Mouse (Mus musculus): ENCODE results near the gene Zic1.

The Zic1 gene

DNA sequence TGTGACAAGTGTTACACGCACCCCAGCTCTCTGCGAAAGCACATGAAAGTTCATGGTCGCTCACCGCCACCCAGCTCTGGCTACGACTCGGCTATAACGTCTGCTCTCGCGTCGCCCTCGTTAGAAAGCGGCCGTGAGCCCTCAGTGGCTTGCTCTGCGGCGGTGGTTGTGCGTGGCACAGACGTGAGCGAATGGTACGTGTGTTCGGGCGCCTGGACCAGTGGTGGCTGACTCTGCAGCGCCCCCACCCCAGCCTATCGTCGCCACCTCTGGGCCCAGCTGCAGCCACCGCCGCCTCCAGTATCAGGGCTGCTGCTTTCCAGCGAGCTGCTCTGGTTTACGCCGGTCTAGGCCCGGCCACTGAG is 18.5 kb upstream of the Zic1 start:
- no peak for DNase-seq (ENCODE audit: low spot score)

GRCm38 (mm10) chr9:91383441-91384135 is 18.0 kb upstream of the Zic1 start:
- DNase-seq (ENCODE audit: low spot score): no peak

DNA sequence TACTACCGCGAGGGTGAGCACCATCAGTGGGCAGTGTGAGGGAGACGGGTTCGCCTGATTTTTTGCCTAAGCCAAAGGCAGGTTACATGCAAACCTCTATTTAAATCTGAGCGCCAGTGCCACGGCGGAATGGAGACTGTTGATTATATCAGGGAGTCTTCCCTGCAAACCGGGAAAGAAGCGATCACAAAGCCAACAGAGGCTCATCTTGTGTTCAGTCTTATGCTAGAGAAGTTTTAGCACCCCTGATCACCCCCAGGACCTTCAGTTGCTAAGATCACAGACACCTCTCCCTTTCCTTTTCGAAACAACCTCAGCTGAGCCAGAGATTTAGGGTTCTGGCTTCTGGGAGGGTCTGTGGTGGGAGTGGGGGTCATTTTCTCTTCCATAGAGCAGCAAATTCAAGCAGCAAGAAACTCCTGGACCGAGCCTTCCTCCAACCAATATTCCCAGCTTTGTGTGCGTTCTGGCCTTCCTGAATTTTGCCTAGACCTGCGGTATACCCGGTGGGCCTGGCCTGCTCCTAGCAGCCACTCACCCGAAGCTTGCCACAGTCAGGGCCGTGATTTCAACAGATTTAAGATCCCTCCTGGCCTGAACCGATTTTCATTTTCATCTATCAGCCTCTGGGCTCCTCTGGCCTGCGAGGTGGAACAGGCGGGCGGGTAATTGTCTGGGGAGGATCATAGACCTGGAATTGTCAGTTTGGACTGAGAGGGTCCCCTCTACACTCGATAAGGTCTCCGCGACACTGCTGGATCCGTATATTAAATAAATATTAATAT is 17.1 kb upstream of the Zic1 start:
- DNase-seq (ENCODE audit: low spot score): no peak

DNA sequence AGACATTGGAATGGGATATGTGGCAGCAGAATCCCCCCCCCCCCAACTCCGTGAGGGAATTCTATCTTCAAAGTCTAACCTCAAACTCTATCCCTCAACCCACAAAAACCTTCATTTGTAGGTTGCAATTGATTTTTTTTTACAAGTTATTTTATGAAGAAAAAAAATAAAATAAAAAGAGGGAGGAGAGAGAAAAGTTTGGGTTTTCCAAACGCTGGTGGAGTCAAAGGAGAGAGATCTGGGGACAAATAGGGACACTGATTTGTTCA is 16.4 kb upstream of the Zic1 start:
- no peak for DNase-seq (ENCODE audit: low spot score)

DNA sequence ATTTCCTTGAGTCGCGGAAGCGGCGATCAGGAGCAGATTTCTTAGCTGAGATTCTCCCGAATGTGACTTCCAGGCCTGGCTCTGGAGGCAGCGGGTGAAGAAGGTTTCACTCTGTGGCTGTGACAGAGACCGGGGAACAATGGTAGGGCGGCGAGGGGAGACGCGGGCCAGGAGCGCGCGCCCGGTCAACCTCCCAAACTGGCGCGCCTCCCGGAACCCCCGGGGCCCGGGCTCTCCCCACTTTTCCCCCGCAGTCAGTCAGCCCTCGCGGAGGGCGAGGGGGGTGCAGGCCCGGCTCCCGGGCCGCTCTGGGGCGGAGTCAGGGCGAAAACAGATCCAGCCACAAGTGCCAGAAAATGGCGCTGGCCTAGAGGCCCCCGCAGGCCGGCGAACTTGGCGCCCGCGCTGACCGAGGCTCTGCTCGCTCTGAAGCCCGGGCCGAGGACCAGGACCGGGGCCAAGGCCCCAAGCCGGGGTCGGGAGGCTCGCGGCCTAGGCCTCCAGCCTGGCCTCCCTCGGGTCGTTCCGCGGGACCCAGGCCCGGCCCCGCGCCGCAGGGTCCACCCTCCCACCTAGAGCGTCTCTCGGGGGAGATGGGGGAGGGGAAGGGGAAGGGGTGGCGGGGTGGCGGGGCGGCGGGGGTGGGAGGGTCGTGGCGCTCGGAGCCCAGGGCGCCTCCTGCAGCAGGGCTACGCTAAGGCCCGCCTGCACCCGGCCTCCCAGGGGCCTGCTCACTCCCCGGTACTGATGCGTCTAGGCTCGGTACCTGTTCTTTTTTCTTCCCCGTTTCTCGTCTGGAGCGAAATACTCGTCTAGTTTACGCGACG is 15.9 kb upstream of the Zic1 start:
- DNase-seq (ENCODE audit: low spot score): no peak

- no peak for DNase-seq (ENCODE audit: low spot score)
These were observed 14.9 kb upstream of the Zic1 start for GRCm38 (mm10) chr9:91380458-91380914.

DNA sequence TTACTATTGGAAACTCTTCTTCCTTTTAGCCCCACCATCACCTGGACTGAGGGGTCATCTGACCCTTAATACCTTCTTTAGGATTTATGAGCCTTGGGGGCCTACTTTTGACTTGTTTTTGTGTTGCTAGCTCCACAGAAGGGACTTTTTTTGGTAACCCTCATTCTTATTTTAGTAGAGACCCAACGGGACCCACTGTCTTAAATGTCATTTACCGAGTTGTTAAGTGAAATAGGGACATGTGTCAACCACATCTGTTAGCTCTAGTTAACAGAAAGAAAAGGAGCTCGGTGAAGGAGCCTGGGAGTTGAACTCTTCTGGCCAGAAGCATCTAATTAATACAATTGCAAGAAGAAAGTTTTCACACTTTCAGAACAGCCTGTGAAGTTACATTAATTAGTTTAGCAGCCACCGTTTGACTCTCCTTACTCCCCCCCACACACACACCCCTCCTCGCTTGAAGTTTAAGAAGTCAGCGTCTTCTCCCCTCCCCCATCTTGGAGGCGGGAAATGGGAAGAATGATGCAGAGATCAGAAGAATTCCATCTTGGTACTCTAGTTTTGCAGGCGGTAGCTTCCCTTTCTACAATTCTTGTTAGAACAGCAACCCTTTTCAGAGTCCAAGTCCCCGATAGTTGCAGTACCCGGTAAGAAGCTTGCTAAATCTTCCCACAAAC is 14.3 kb upstream of the Zic1 start:
- no peak for DNase-seq (ENCODE audit: low spot score)

DNA sequence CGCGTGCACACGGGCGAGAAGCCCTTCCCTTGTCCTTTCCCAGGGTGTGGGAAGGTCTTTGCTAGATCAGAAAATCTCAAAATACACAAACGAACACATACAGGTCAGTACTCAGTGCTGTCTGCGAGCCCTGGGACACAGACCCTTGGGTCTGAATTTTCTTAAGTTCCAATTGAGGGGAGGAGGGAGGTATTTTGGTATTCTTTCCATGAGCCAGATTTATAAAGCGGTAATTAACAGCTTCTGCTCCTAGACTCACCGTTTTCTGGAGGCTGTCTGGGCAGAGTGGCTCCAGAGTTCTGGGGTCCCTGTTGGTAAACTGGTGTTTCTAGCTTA is 13.7 kb upstream of the Zic1 start:
- DNase-seq (ENCODE audit: low spot score): no peak

DNA sequence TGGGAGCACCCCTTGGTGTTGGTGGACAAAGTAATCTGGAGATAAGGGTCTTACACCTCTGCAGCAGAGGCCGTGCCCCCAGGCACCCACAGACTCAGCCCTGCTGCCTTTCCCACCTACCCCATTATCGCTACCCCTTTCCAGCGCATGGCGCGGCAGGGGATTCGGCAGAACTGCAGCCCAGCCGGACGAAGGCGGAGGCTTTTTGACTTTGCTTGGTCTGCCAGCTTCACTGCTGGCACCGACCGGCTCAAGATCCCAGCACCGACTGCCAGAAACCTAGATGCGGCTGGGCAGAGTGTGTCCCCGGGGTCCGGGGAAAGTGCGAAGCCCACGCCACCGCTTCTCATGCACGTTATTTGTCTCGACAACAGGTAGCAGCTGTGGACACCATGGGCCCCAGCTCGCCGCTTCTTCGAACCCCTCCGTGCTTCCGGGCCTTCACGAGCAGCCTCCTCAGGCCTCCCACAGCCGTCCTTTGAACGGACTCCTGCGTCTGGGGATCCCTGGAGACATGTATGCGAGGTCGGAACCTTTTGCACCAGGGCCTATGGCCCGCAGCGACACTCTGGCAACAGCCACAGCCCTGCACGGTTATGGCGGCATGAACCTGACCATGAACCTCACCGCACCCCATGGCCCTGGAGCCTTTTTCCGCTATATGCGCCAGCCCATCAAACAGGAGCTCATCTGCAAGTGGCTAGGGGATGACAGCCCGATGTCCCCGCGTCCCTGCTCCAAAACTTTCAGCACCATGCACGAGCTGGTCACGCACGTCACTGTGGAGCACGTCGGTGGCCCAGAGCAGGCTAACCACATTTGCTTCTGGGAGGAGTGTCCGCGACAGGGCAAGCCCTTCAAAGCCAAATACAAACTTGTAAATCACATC is 13.0 kb upstream of the Zic1 start:
- no peak for DNase-seq (ENCODE audit: low spot score)

DNA sequence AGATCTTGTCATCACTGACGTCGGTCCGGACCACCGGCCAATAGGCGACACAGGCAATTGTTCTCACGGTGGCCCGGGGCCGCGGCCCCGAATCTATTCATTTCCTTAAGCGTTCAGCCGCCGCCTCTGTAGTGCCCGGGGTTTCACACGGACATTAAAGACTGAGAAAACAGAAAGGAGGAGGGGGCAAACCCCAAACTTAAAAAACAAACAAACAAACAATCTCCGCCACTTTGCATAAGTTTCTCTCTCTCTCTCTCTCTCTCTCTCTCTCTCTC is 12.2 kb upstream of the Zic1 start:
- DNase-seq (ENCODE audit: low spot score): no peak

DNA sequence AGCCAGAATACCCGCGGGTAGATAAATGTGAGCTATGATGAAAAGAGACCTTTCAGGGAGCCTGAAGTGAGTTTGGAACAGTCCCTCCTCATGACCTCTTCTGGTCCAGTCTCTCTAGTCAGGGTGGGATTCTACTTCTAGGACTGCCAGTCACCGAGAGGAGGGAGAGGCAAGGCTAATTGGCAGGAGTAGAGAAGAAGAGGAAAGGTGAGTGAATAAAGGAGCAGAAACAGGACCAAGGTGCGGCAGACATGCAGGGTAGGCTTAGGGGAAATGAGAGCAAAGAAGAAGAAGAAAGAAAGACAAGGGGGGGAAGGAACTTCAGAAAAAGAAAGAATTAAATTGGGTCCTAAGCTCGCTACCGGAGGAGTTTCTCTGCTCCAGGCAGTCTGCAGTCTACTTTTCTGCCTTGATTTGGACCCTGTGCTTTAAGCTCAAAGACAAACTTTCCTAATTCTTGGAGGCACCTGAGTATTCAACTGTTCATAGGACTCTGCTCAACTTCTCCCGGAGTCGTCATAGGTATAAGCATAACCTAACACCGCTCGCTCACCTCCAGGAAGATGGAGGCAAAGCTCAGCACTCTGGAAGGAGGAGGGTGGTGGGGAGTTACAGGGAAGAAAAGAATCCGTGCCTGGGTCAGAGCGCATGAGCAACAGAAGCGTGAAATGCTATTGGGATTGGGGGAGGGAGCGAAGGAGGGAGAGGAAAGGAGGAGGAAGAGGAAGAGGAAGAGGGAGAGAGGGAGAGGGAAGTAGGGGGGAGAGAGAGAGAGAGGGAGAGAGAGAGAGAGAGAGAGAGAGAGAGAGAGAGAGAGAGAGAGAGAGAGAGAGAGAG is 11.6 kb upstream of the Zic1 start:
- DNase-seq (ENCODE audit: low spot score): no peak

GRCm38 (mm10) chr9:91374665-91375064 is 9.1 kb upstream of the Zic1 start:
- no peak for DNase-seq (ENCODE audit: low spot score)

- no peak for DNase-seq (ENCODE audit: low spot score)
These were observed 8.4 kb upstream of the Zic1 start for GRCm38 (mm10) chr9:91373811-91374575.

DNA sequence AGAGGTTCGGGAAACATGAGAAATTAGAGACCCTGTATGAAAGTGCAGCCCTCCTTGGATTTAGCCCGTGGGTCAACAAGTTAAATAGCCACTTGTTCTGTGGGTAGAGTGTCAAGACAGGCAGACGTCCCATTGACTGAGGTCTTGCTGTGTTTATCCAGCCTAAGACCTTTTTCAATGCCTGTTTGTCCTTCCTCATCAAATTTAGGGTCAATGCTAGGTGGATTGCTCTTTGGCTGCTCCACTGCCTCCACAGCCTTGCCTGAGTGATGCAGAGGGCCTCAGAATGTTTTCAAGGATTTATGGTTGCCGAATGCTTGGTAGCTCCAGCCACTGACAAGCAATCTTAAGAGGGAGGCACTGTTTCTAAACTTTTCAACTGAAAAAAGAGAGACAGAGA is 6.0 kb upstream of the Zic1 start:
- no peak for DNase-seq (ENCODE audit: low spot score)

DNA sequence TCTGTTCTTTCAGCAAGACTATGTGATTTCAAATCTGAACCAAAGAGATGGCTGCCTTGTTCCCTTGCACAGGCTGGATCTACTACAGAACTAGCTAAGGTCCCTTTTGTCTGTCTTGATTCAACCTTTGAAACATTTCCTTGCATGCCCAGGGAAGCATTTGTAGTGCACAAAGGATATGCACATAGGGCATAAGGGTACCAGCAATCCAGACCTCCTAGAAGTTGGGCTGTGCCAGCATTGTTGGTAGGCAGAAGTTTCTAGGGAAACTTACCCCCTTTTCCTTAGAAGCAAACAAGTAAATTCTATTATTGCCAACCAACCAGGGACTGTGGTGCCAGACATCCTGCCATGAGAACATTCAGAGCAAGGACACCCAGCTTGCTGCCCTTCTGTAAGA is 5.4 kb upstream of the Zic1 start:
- DNase-seq (ENCODE audit: low spot score): no peak

GRCm38 (mm10) chr9:91370191-91370708 is 4.6 kb upstream of the Zic1 start:
- no peak for DNase-seq (ENCODE audit: low spot score)

DNA sequence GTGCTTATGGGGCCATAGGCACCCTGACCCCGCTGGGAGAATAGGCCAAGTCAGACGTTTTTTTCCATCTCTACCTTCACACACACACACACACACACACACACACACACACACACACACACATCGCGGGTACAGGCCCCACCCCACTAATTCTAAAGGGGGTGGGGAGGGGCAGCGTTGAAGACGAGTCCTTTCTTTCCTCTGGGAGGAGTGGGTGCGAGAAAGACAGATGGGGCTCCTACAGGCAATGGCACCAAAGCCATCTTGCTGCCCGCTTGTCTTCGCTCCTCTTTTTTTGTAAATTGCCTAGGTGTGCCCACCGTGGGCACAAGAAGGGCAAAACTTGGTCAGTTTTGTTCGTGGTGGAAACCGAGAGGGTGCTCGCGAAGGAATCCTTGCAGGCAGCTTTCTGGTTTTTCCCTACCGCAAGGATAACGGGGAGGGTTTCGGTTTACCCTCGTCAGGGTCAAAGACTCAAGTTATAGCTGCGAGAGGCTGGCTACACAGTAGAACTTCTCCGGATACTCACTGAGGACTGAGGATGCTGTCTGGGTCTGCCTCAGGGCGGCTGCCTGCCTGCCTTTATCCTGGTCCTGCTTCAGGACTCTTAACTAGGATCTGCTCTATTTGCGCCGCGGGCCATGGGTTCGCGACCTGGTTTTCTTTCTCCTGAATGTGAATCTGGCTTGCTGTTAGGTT is 3.8 kb upstream of the Zic1 start:
- no peak for DNase-seq (ENCODE audit: low spot score)

GRCm38 (mm10) chr9:91368946-91369292 is 3.3 kb upstream of the Zic1 start:
- no peak for DNase-seq (ENCODE audit: low spot score)

- no peak for DNase-seq (ENCODE audit: low spot score)
These were observed 2.5 kb upstream of the Zic1 start for GRCm38 (mm10) chr9:91368150-91368549.
